Mouse (Mus musculus) frontal cortex, postnatal 14 days (tissue): Measurements from ENCODE around the gene Ptcra.
"Not testable (repeated sequence)": the region's sequence is repeated elsewhere in the genome, so short reads cannot be mapped to it uniquely, and the experiment has no call there.

Experiments
- DNase-seq, 2 experiments: peaks; one replicate each; pipeline ENCODE4 v3.0.0; 2022; ENCODE audit warnings: low spot score in 2 of 2

Ptcra gene

GRCm38 (mm10) chr17:46763544-46763943, at the start of gene Ptcra:
Ptcra (minus strand) TSS chr17:46763712.
- no peak for DNase-seq

- no peak for DNase-seq
Measured at GRCm38 (mm10) chr17:46812442-46812841, 48.9 kb upstream of the Ptcra start.

- DNase-seq, result no peak
Measured at GRCm38 (mm10) chr17:46810672-46811071, 47.2 kb upstream of the Ptcra start.

GRCm38 (mm10) chr17:46809131-46809830, 45.8 kb upstream of the Ptcra start:
- DNase-seq, result no peak

GRCm38 (mm10) chr17:46808376-46808775, 44.9 kb upstream of the Ptcra start:
- no peak for DNase-seq

- DNase-seq, result no peak
Measured at GRCm38 (mm10) chr17:46801761-46802160, 38.2 kb upstream of the Ptcra start.

GRCm38 (mm10) chr17:46799680-46800079, 36.2 kb upstream of the Ptcra start:
- DNase-seq, result no peak

- DNase-seq, result no peak
Measured at GRCm38 (mm10) chr17:46797386-46797785, 33.9 kb upstream of the Ptcra start.

- DNase-seq, result no peak
Measured at GRCm38 (mm10) chr17:46796743-46797142, 33.2 kb upstream of the Ptcra start.

GRCm38 (mm10) chr17:46792963-46793362, 29.5 kb upstream of the Ptcra start:
- no peak for DNase-seq

GRCm38 (mm10) chr17:46787974-46788373, 24.5 kb upstream of the Ptcra start:
- not testable (repeated sequence) for DNase-seq

GRCm38 (mm10) chr17:46786952-46787351, 23.4 kb upstream of the Ptcra start:
- no peak for DNase-seq

GRCm38 (mm10) chr17:46783222-46783565, 19.7 kb upstream of the Ptcra start:
- DNase-seq, result no peak

- peak; percentile 82 to 86 for DNase-seq
Measured at GRCm38 (mm10) chr17:46782341-46783221, 19.1 kb upstream of the Ptcra start, which contains the start of gene Rpl7l1. Rpl7l1 (minus strand) TSS chr17:46782672.

GRCm38 (mm10) chr17:46781876-46782275, 18.4 kb upstream of the Ptcra start:
- DNase-seq, result no peak

- no peak for DNase-seq
Measured at GRCm38 (mm10) chr17:46776087-46776486, 12.6 kb upstream of the Ptcra start.

- DNase-seq, result no peak
Measured at GRCm38 (mm10) chr17:46775070-46775469, 11.6 kb upstream of the Ptcra start.

GRCm38 (mm10) chr17:46774131-46774472, 10.6 kb upstream of the Ptcra start:
- DNase-seq, result no peak

GRCm38 (mm10) chr17:46773278-46774130, 10.0 kb upstream of the Ptcra start:
- DNase-seq, result no peak

GRCm38 (mm10) chr17:46772404-46773277, 9.1 kb upstream of the Ptcra start, which contains the start of gene 2310039H08Rik:
2310039H08Rik (plus strand) TSS chr17:46772635.
- DNase-seq, result peak; percentile 73 to 77

GRCm38 (mm10) chr17:46772038-46772403, 8.5 kb upstream of the Ptcra start:
- no peak for DNase-seq
